Mouse (Mus musculus) heart, postnatal 0 days (tissue): ENCODE data around the gene Hdac5. TPM values are rescaled to one million over a fixed set of nuclear protein-coding genes. Genes with fewer than 3 reads are reported as not detected.
A peak's percentile ranks its signal among the peaks of the same experiment; 100 is the strongest.

Experiments used
- ATAC-seq: fragments of 200-750 bp; cut with Nextera tagmentation; 2 replicates; pipeline ENCODE4 v1.8.0; 2017; ENCODE audit warnings: low read depth, moderate number of reproducible peaks, moderate library complexity; ENCODE audit not compliant: insufficient read depth
- DNase-seq: peaks from one replicate; pipeline ENCODE4 v3.0.0-alpha.2; 2016; ENCODE audit warnings: low spot score
- H3K27ac ChIP-seq: fragments of 300-500 bp; sonication (generic); 2 replicates; pipeline ENCODE4 v1.5.1; 2014; ENCODE audit warnings: low read depth, mild to moderate bottlenecking
- H3K27me3 ChIP-seq: fragments of 300-500 bp; sonication (generic); 2 replicates; pipeline ENCODE4 v1.6.1; 2014; ENCODE audit warnings: low read length, mixed read lengths; ENCODE audit not compliant: control insufficient read depth, insufficient read depth
- H3K36me3 ChIP-seq: fragments of 300-500 bp; sonication (generic); replicated peaks from 2 replicates; pipeline ENCODE4 v1.6.1; 2014; ENCODE audit warnings: low read length, mixed read lengths; ENCODE audit not compliant: control insufficient read depth, insufficient read depth
- H3K4me1 ChIP-seq: fragments of 300-500 bp; sonication (generic); 2 replicates; pipeline ENCODE4 v1.6.1; 2014; ENCODE audit warnings: antibody characterized with exemption; ENCODE audit not compliant: control insufficient read depth, insufficient read depth
- H3K4me2 ChIP-seq: fragments of 300-500 bp; sonication (generic); 2 replicates; pipeline ENCODE4 v1.6.1; 2014; ENCODE audit warnings: low read depth, mild to moderate bottlenecking, low read length, moderate library complexity
- H3K4me3 ChIP-seq: fragments of 300-500 bp; sonication (generic); 2 replicates; pipeline ENCODE4 v1.5.1; 2014; ENCODE audit warnings: low read depth, low read length
- H3K9ac ChIP-seq: fragments of 300-500 bp; sonication (generic); replicated peaks from 2 replicates; pipeline ENCODE4 v1.6.1; 2014; ENCODE audit warnings: low read depth, low read length, mixed read lengths
- H3K9me3 ChIP-seq: fragments of 300-500 bp; sonication (generic); replicated peaks from 2 replicates; pipeline ENCODE4 v1.6.1; 2016; ENCODE audit warnings: low read length; ENCODE audit not compliant: control insufficient read depth
- CTCF ChIP-seq: IDR thresholded peaks from 2 replicates; pipeline ENCODE4 v1.5.1; 2016; ENCODE audit warnings: antibody characterized with exemption, control low read depth, low read depth
- EP300 ChIP-seq: IDR thresholded peaks from 2 replicates; pipeline ENCODE4 v1.6.1; 2016; ENCODE audit warnings: antibody characterized with exemption, low read depth
- WGBS: fragments of 180-500 bp; shearing (Covaris S2); extraction: QIAGEN DNeasy Blood & Tissue Kit; methylation state at CpG from one replicate; pipeline ENCODE4 v1.1.7; 2014; 5-methylcytosine and 5-hydroxymethylcytosine counted together
- polyA plus RNA-seq: library from polyadenylated mRNA; unstranded; fragments of >200 nt; fragmentation: Nextera tagmentation; extraction: Ambion mirVana; gene quantifications from 2 replicates; pipeline ENCODE4 v1.2.1, GENCODE M21; 2015
- total RNA-seq: library from RNA; depleted of rRNA; stranded (reverse); fragments of >200 nt; gene quantifications from 2 replicates; pipeline ENCODE4 v1.2.3, GENCODE M21; 2014; ENCODE audit warnings: low replicate concordance

Hdac5 gene
- total and polyA plus RNA-seq, 2 experiments from 2014 or later = 51.4 to 287 TPM

DNA sequence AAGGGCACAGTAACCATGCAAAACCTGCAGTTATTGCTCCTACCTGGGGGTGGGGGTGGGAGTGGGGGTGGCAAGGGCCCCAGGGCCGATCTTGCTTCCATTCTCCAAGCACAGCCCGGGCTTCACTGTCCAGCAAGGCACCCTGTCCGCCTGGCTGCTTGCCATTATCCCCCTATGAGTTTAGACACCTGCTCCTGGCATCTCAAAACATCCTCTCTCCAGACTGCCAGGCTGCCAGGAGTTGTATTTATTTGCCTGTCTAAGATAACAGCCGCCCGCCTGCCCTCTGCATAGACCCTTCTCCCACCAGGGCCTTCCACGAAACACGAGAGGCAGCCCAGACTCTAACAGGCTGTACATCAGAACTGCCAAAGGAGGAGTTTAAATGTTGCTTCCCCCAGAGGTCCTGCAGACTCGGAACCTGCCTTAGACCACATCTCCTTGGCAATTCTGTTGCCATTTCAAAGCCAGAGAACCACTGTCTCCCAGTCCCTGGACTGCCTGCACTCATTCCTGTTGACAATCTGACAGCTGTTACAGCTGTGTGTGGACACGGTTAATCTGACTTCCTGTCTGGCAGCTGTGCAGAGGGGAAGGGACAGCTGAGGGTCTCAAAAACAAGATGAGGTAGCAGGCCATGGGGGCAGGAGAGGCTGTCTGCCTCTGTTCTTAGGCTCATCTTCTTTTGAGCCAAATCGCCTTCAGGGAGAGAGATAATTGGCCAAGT is 15.4 kb downstream of the Hdac5 start:
- Histone ChIP-seq H3K36me3 (no peaks in the 10 kb centered on the region; the same call in 1 of the 2 replicates), H3K4me1 (peaks cover 80% of the 10 kb centered on the region), H3K27ac (peak overlapping the region; percentile 92), H3K4me3 (no peak overlapping the region), H3K27me3 (no peaks in the 10 kb centered on the region), H3K9ac (no peak overlapping the region), H3K9me3 (no peaks in the 10 kb centered on the region), H3K4me2 (peak overlapping the region; percentile 80)
- DNase-seq (no peak), ATAC-seq (no peak)
- 16% methylated on average over 10 of the region's 10 CpGs for WGBS
- TF ChIP-seq EP300 (no peak), CTCF (no peak)

DNA sequence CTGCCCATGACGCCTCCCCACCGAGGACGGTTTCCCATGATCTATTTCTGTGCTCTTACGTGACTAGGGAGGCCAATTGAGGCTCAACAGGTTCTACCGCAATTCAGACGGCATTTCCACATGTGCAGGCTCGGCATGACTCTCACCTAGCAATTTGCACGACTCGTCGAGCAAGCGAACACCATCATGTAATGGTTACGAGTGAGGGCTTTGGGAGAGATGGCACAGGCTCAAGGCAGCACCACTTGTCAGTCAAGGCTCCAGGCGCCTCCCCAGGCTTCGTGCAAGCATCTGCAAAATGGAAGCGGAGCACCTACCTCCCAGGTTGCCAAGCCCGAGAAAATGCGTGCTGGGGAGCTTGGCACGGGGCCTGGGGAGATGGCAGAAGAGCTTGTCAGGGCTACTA is 18.0 kb downstream of the Hdac5 start:
- no peak overlapping the region for H3K4me3 ChIP-seq
- no peaks in the 10 kb centered on the region; the same call in 1 of the 2 replicates for H3K36me3 ChIP-seq
- peak overlapping the region; percentile 26 for H3K4me2 ChIP-seq
- H3K4me1 ChIP-seq = peaks cover 78% of the 10 kb centered on the region
- peak overlapping the region; percentile 65 for H3K27ac ChIP-seq
- H3K9ac ChIP-seq = no peak overlapping the region
- no peak for DNase-seq
- H3K9me3 ChIP-seq = no peaks in the 10 kb centered on the region
- no peaks in the 10 kb centered on the region for H3K27me3 ChIP-seq
- WGBS = 35% methylated on average over 18 of the region's 18 CpGs
- TF ChIP-seq EP300 (no peak), CTCF (no peak)
- ATAC-seq = no peak

DNA sequence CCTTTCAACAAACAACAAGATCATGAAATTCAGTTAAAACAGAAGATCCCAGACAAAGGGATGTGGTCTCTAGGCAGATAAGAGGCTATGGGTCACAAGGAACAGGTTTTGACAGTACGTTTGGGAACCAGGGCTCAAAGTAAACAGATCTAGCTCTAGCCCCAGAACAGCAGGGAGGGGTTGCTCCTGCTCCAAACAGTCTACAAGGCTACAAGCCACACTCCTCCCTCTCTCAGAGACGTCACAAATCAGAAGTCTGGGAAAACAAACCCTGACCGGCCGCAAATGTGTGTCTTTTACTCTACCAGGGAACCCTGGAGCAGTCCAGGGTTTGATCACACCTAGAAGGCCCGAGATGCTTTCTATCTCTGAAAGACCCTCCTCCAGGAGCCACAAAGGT is 19.0 kb downstream of the Hdac5 start:
- peak overlapping the region; percentile 23; the same call in 1 of the 2 replicates for H3K9ac ChIP-seq
- H3K9me3 ChIP-seq = no peaks in the 10 kb centered on the region
- TF ChIP-seq EP300 (no peak), CTCF (no peak)
- H3K27me3 ChIP-seq = no peaks in the 10 kb centered on the region
- H3K27ac ChIP-seq = no peak overlapping the region
- 64% methylated on average over 5 of the region's 5 CpGs for WGBS
- no peak overlapping the region for H3K4me2 ChIP-seq
- H3K36me3 ChIP-seq = peaks cover 7% of the 10 kb centered on the region
- ATAC-seq = no peak
- H3K4me3 ChIP-seq = no peak overlapping the region
- no peak for DNase-seq
- H3K4me1 ChIP-seq = peaks cover 71% of the 10 kb centered on the region

DNA sequence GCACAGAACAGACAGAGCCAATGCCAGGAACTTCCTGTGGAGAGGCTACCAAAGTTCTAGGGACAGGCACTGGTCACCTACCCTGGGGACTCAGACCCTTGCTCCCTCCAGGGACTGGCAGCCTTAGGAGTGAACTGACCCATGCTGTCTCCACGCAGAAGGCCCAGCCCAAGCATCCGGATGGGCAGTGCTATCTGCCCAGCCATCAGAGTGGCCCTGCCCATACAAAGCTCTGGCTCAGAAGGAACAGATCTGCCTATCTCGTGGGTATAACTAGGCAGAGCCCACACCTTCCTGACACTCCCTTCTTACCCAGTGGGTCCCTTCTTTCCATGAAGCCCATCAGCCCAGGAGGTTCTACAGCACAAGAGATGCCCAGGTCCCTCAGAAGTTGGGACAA is 19.8 kb downstream of the Hdac5 start:
- TF ChIP-seq CTCF (no peak), EP300 (no peak)
- ATAC-seq (no peak), DNase-seq (peak; percentile 3)
- H3K27ac ChIP-seq = no peak overlapping the region
- H3K4me3 ChIP-seq = no peak overlapping the region
- no peak overlapping the region for H3K4me2 ChIP-seq
- H3K9ac ChIP-seq = no peak overlapping the region
- no peaks in the 10 kb centered on the region for H3K9me3 ChIP-seq
- WGBS = 54% methylated on average over 3 of the region's 3 CpGs
- peaks cover 14% of the 10 kb centered on the region for H3K36me3 ChIP-seq
- H3K4me1 ChIP-seq = peaks cover 63% of the 10 kb centered on the region
- H3K27me3 ChIP-seq = no peaks in the 10 kb centered on the region

DNA sequence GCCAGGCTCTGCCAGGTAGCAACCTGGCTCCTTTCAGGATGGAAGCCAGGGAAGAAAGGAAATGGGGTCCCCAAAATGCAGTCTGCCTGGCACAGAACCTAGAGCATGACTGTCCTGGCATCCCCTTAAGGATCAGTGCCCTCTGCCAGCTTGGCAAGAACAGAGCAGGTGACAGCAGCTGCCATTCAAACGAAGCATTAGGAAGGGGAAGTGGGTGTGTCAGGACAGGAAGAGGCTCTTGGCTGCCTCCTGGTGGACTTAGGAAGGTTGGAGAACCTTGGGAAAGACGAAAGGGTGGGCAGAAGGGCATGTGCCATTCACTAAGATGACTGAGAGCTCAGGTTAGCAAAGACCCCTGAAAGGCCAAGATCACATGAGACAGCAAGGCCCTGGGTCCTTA is 20.2 kb downstream of the Hdac5 start:
- DNase-seq (peak; percentile 59), ATAC-seq (no peak)
- 16% methylated on average over 2 of the region's 2 CpGs for WGBS
- peak; percentile 59 for TF ChIP-seq CTCF
- no peak for TF ChIP-seq EP300
- Histone ChIP-seq H3K9ac (no peak overlapping the region), H3K27me3 (no peaks in the 10 kb centered on the region), H3K4me2 (no peak overlapping the region), H3K4me3 (no peak overlapping the region), H3K36me3 (peaks cover 14% of the 10 kb centered on the region), H3K27ac (no peak overlapping the region), H3K9me3 (no peaks in the 10 kb centered on the region), H3K4me1 (peaks cover 59% of the 10 kb centered on the region)

DNA sequence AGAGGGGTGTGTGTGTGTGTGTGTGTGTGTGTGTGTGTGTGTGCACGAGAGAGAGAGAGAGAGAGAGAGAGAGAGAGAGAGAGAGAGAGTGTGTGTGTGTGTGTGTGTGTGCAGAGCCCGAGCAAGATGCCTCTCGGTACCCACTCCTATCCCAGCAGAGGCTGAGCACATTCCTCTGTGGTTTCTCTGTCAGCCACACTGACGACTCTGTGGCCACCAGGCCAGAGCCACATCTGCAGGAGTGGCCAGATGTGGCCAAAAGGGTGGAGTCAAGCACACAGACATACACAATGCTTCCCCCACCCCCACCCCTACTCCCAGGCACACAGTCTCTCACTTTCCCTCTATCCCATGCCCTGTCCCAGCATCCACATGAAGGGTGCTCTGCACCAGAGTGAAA is 21.1 kb downstream of the Hdac5 start:
- Histone ChIP-seq H3K9ac (no peak overlapping the region), H3K4me2 (no peak overlapping the region), H3K9me3 (no peaks in the 10 kb centered on the region), H3K4me1 (peaks cover 50% of the 10 kb centered on the region), H3K36me3 (peaks cover 22% of the 10 kb centered on the region), H3K4me3 (no peak overlapping the region), H3K27me3 (no peaks in the 10 kb centered on the region), H3K27ac (peak overlapping the region; percentile 52; the same call in 1 of the 2 replicates)
- TF ChIP-seq EP300 = no peak
- no peak for TF ChIP-seq CTCF
- WGBS = 18% methylated on average over 3 of the region's 4 CpGs
- DNase-seq (no peak), ATAC-seq (no peak; the same call in 1 of the 2 replicates)
